Mouse (Mus musculus) adrenal gland, adult 18-20 months (tissue): ENCODE measurements around the gene Dcp1a. TPM values are rescaled to one million over a fixed set of nuclear protein-coding genes. Genes with fewer than 3 reads are reported as not detected.

Experiments
- DNase-seq, 2 experiments: peaks; one replicate each; pipeline ENCODE4 v3.0.0; 2021 to 2022; ENCODE audit warnings: low spot score in 2 of 2
- microRNA-seq, 2 experiments: library from miRNA; unstranded; fragments of <30 nt; microRNA quantifications; one replicate each; pipeline ENCODE4 v1.2.0; 2021; ENCODE audit warnings: borderline number of aligned reads in 2 of 2
- total RNA-seq, 2 experiments: library from RNA; stranded (reverse); gene quantifications; 1 replicate in 1 of 2; 2 replicates in 1 of 2; pipeline ENCODE4 v1.2.3; 2021

The Dcp1a gene
- total RNA-seq, 2 experiments from 2014 or later = 23.7 to 25.1 TPM

DNA sequence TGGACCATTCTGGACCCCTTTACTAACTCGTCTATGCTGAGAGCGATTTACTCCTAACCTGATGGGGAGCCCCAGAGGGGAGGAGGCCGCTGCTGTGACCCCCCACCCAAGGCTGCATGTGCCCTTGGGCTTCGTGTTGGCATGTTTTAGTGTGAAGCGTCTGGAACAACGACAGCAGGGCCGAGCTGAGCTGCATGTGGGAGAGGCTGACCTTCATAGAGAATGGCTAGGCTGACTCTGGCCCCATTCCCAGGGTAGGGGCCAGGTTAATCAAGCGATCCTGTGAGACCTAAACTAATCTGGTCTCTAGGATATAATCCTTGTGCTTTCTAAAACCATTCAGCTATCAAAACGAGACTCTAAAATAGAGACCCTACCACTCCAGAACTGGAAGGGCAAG lies 78.4 kb downstream of the Dcp1a start:
- no peak for DNase-seq

DNA sequence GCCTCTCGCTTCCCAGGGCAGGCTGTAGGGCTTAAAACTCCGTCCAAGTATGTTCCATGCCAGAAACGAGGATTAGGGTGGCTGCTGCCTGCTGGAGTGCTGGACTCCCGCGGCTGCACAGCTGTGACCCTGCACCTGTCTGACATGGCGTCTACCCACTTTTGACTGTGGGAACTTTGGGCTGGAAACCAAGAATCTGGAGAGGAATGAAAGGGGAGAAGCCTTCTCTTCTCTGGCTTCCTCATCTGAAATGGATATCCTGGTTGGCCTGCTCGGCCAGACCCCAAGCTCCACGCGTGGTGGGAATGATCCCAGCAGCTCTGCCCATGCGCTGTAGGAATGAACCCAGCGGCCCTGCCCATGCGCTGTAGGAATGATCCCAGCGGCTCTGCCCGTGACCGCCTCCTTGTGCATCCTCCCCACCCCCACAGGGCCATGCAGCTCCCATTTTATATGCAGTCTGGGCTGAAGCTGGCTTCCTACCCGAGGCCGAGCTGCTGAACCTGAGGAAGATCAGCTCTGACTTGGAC lies 80.1 kb downstream of the Dcp1a start:
- DNase-seq = no peak

DNA sequence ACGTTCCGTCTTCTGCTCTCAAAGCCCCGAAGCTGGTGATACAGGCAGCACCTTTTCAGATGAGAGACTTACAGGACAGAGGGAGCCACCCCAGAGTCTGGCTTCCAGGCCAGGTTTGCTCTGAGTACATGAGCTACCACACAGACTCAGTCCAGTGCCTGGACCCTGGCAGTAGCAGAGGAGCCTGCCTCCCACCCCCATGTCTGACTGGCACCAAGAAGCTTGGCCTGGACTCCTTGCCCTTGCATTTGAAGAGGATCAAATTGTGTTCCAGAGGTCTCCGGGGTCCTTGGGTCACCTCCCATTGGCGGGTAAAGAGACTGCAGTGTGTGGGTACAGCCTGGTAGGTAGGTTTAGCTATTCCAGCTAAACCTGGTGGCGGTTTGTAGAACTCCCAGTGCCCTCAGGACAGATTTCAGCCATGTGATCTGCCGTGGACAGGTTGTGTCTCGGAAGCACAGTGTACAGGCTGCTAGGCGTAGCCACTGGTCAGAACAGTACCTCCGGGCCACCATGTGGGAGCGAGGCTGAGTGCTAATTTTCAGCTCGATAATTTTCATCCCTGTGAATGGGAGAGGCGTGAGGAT lies 81.6 kb downstream of the Dcp1a start:
- DNase-seq = no peak

DNA sequence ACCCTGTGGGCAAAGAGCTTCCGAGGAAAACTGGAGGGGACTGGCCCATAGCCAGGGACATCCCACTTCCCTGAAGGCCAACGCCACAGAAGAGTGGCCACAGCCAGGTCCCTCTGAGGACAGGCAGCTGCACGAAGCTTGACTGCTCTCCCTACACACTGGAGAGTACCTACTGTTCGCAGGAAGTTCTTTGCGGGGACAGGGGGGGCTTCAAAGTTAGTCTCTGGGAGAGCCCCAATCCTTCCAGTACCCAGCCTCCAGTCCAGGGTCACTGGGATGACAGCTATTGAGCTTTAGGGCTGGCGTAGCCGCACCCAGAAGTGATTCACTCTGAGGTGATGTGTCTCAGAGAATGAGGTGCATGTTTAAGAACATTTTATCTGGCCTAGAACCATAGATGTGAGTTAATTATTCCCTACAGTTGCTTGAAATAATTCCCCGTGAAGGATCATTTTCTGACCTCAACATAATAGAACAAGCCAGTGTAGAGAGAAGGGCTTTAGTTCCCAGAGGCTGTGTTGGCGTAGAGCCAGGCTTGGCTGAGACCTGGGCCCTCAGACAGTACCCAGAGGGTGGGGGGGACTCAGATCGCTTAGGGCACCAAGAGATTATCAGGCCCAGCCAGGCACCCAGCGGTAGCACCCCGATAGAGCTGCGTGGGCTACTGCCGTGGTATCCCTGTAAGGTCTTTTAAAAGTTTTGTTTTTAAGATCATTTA lies 82.3 kb downstream of the Dcp1a start:
- DNase-seq = no peak

DNA sequence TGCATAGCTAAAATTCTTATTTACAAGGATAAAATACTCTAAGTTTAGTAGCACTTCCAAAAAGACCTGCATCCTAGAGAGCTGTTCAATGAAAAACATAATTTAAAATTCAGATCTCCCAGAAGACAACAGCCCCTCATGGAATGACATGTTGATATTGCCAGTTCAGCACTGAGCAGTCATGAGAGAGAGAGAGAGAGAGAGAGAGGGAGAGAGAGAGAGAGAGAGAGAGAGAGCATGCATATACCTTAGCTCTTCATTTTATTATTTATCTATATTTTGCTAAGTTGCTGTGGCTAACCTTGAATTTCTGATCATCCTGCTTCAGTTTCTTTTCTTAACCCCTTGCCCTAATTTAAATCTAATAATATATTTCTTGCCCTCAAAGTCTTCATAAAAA lies 83.0 kb downstream of the Dcp1a start:
- DNase-seq = no peak

DNA sequence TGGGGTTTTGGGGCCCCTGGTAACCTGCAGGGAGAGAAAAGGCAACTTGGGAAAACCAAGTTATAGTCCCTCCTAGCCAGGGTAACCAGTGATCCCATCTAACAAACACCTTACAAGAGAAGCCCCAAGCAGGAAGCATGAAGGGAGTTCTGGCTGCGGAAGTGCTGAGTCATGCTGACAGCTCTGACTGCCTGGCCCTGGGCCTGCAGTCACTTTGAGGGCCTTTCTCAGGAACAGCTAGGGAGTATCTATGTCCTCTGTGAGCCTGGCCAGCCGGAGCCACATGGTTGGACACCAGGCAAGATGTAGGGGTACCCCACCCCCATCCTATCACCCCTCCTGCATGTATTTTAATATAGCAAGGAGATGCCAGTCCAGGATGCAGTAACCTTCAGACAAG lies 85.1 kb downstream of the Dcp1a start:
- DNase-seq = peak in 1 of 2 experiments; percentile 54

DNA sequence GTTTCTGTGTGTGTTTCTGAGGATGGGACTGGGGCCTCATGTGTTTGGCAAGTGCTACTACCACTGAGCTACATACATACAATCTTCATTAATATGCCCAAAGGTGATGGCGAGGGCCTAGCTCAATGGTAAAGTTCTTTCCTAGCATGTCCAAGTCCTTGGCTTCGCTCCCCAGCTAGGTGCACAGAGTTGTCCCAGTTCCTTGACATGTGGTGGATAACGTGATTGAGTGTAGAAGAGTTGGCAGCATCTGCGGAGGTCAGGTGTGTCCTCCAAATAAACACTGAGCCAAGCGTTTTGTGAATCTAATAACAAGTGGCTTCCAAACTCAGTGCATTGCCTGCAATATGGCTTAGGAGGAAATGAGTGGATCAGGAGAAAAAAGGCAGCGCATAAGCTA lies 87.0 kb downstream of the Dcp1a start:
- DNase-seq = no peak

DNA sequence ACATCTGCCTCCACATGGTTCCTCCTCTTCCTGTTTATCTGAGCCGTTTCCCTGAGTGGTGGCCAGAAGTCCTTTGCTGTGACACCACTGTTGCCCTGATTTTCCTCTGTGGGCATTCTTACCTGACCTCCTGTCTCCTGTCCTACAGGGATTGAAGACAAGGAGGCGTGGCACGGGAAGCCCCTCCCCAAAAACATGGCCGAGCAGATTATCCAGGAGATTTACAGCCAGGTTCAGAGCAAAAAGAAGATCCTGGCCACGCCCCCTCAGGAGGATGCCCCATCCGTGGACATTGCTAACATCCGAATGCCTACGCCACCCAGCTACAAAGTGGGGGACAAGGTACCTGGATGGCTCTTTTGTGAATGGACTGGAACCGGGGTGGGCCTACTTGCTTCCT lies 88.7 kb downstream of the Dcp1a start:
- DNase-seq = no peak

DNA sequence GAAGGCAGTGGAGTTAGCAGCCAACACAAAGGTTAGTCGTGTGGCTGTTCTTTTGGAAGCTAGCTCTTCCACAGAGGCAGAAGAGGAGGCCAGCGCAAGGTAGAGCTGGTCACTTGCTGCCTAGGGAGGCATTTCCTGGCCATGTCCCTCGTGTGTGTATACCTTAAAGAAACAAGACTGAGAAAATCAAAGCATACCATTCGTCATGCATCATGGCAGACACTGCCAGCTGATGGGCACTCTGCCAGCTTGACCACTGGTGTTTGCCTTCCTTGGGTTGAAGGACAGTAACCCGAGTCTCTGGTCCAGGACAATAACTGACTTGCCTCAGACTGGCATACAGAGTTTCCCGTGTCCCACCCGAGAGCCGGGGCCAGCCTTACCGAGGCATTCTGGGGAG lies 91.0 kb downstream of the Dcp1a start:
- DNase-seq = peak; percentile 54 to 64

DNA sequence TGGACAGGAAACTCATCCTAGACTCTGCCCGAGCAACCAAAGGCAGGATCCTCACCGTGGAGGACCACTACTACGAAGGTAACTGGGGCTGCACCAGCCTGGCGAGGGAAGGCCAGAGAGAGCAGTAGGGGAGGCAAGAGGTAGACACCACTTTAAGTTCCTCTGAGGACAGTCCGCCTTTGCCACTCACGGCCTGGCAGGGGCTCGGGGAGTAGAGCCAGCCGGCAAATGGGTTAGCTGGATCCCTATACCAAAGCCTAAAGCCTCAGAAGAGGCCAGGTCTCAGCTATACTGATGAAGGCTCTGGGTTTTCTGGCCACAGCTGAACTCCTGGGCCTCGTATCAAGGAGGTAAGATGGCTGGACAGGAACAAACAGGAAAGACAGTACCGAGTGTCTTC lies 92.9 kb downstream of the Dcp1a start:
- DNase-seq = no peak

DNA sequence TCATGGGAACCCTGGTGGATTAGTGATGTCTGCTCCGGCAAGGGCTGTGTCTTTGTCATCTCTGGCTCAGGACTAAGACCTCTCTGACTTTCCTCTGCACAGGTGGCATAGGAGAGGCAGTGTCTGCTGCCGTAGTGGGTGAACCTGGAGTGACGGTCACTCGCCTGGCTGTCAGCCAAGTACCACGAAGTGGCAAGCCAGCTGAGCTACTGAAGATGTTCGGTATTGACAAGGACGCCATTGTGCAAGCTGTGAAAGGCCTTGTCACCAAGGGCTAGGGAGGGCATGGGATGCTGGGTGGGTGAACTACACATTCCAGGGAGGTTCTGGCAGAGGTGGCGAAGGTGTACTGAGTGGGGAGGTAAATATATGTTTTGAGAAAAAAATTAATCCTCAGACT lies 93.9 kb downstream of the Dcp1a start:
- DNase-seq = peak in 1 of 2 experiments; percentile 55

DNA sequence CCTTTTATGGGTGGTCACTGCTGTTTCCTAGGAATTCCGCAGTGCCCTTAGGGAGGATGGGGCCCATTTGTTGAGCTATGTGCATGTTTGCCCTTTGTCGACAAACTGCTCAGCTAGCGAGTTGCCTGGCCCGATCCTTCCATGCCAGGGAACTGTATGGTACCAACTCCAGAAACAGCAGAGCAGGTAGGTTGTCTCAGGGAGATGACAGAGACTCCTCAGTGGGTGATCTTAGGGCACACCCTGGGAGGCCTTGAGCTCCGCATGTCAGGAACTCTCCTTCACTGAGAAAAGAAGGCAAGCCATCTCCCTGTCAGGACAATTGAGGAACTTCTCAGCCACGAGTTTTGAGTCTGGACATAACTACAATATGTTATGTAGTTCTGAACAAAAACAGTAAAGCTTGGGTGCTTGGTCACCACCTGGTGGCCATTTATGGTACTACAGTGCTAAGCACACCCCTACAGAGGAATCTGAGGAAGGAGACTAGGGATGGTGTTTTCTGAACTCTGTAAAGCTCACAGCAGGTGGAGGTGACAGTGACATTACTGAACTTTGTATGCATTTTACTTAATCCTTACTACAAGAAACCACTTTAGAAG lies 94.7 kb downstream of the Dcp1a start:
- peak; percentile 81 to 83 for DNase-seq

DNA sequence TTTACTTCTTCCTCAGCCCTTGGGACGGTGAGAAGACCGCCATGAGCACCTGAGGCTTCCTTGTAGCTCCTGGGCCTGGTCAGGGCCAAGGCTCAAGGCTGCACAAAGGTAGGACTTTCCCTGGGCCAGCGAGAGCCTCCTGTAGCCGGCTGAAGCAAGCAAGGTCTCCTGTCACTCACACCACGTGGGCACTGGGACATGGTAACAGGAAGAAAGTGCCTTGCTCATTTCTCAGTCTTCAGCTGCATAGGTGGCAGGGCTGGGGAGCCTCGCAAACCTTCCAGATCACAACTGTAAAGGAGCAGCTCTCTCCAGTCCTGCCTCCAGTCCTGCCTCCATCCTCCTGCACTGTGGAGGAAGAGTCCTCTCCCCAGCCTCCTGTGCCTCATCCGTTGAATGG lies 96.5 kb downstream of the Dcp1a start:
- no peak for DNase-seq

DNA sequence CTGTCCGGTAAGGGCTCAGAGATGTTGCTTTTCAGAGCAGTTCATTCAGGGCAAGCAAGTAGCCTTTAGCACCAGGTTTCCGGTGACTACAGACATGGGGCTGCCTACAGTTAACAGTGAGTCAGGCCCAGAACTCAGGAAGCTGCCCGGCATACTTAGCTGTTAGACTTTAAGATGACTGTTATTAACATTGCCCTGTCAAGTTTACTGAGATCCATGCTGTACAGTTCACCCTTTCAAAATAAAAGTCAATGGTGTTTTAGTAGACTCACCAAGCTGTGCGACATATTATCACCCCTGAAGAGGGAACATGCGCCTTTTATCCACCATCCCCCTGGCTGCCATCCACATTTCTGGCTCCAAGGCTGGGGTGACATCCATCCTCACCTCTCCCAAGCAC lies 96.9 kb downstream of the Dcp1a start:
- DNase-seq = no peak

Small RNAs within 50 kb of the gene (microRNA-seq; reads per million reads assigned to microRNA genes)
- 24.1 to 40.4 reads per million in 2 experiments for gene Mir3076

Other genes with a start within 250 kb of the Dcp1a start
- 10 to 100 TPM; 12.4 to 13.8 TPM for gene Cacna1d, start 11.9 kb downstream of the Dcp1a start, total RNA-seq
- gene Tkt, start 68.8 kb downstream of the Dcp1a start, total RNA-seq = 1,000 to 10,000 TPM; 1,314 to 2,885 TPM
- gene Prkcd, start 146.7 kb downstream of the Dcp1a start, total RNA-seq = 100 to 1,000 TPM; 123 to 353 TPM
- gene Rft1, start 174.8 kb downstream of the Dcp1a start, total RNA-seq = 10 to 100 TPM; 20.8 to 35.3 TPM
- gene Sfmbt1, start 235.3 kb downstream of the Dcp1a start, total RNA-seq = 10 to 100 TPM; 25.9 to 27.6 TPM